Mouse (Mus musculus): ENCODE results near the gene Pm20d1. TPM values are rescaled to one million over a fixed set of nuclear protein-coding genes. Genes with fewer than 3 reads are reported as not detected.

Gene Pm20d1
- total and polyA plus RNA-seq, 3 experiments, result 0.17 to 0.53 (median 0.21) TPM

GRCm38 (mm10) chr1:131808986-131809385, 11.8 kb downstream of the Pm20d1 start:
- H3K79me2 ChIP-seq (replicated peaks; ENCODE audit: control insufficient read depth, extremely low read depth, insufficient read depth, poor library complexity, severe bottlenecking), result no peaks in the 10 kb centered on the region
- H3K4me3 ChIP-seq (replicated peaks in 1 of 3; ENCODE audit: low read depth in 2 of 3, low read length in 2 of 3, poor library complexity in 1 of 3), result no peak overlapping the region
- H3K27me3 ChIP-seq (replicated peaks), result peaks cover 7% of the 10 kb centered on the region
- H3K27ac ChIP-seq (ENCODE audit: insufficient read depth, low read depth), result no peak overlapping the region
- H3K4me1 ChIP-seq (ENCODE audit: control insufficient read depth in 1 of 2, insufficient read depth in 2 of 2), result no peaks in the 10 kb centered on the region
- no peak for DNase-seq (ENCODE audit: extremely low read depth)
- no peaks in the 10 kb centered on the region for H3K9me3 ChIP-seq (replicated peaks; ENCODE audit: low read length)
- no peak overlapping the region for H3K4me2 ChIP-seq (ENCODE audit: insufficient read depth, low read depth, poor library complexity, severe bottlenecking)
- in situ Hi-C loops (cut with MboI; ENCODE audit: low pct_ligation_motif_present, low pct_unique_long_range_greater_than_20kb, low sequenced_read_pairs), result no loop called here
- no peak for TF ChIP-seq NELFE (IDR thresholded peaks at IDR 0.05; ENCODE audit: low read depth, low read length)
- no peak for TF ChIP-seq MAX (IDR thresholded peaks at IDR 0.05; ENCODE audit: low read length)
- no peak for TF ChIP-seq ELF1 (IDR thresholded peaks at IDR 0.05; ENCODE audit: low read depth, low read length)
- dilution Hi-C loops (cut with MboI; ENCODE audit: extremely low pct_ligation_motif_present, extremely low pct_unique_long_range_greater_than_20kb, low sequenced_read_pairs), result no loop called here
- no peaks in the 10 kb centered on the region for H3K36me3 ChIP-seq (replicated peaks in 1 of 2; ENCODE audit: control insufficient read depth in 1 of 2, insufficient read depth in 1 of 2, low read length in 1 of 2)
- H3K9ac ChIP-seq (ENCODE audit: insufficient read depth, low read depth), result no peak overlapping the region

- Histone ChIP-seq H3K9me3 (replicated peaks; ENCODE audit: low read length) (no peaks in the 10 kb centered on the region), H3K27me3 (replicated peaks) (peaks cover 7% of the 10 kb centered on the region), H3K79me2 (replicated peaks; ENCODE audit: control insufficient read depth, extremely low read depth, insufficient read depth, poor library complexity, severe bottlenecking) (no peaks in the 10 kb centered on the region), H3K27ac (ENCODE audit: insufficient read depth, low read depth) (no peak overlapping the region), H3K4me1 (ENCODE audit: control insufficient read depth in 1 of 2, insufficient read depth in 2 of 2) (no peaks in the 10 kb centered on the region), H3K9ac (ENCODE audit: insufficient read depth, low read depth) (no peak overlapping the region), H3K36me3 (replicated peaks in 1 of 2; ENCODE audit: control insufficient read depth in 1 of 2, insufficient read depth in 1 of 2, low read length in 1 of 2) (no peaks in the 10 kb centered on the region), H3K4me3 (replicated peaks in 1 of 3; ENCODE audit: low read depth in 2 of 3, low read length in 2 of 3, poor library complexity in 1 of 3) (no peak overlapping the region), H3K4me2 (ENCODE audit: insufficient read depth, low read depth, poor library complexity, severe bottlenecking) (no peak overlapping the region)
- no peak for DNase-seq (ENCODE audit: extremely low read depth)
- in situ Hi-C loops (cut with MboI; ENCODE audit: low pct_ligation_motif_present, low pct_unique_long_range_greater_than_20kb, low sequenced_read_pairs) (no loop called here), dilution Hi-C loops (cut with MboI; ENCODE audit: extremely low pct_ligation_motif_present, extremely low pct_unique_long_range_greater_than_20kb, low sequenced_read_pairs) (no loop called here)
- TF ChIP-seq NELFE (IDR thresholded peaks at IDR 0.05; ENCODE audit: low read depth, low read length) (no peak), USF2 (conservative IDR thresholded peaks at IDR 0.05; ENCODE audit: low read depth, low read length) (no peak), PAX5 (IDR thresholded peaks at IDR 0.05; ENCODE audit: low read length) (no peak), MAX (IDR thresholded peaks at IDR 0.05; ENCODE audit: low read length) (no peak), JUN (IDR thresholded peaks at IDR 0.05; ENCODE audit: insufficient read depth, low read depth, low read length) (no peak), IRF4 (IDR thresholded peaks at IDR 0.05; ENCODE audit: low read depth, low read length) (no peak), MEF2A (IDR thresholded peaks at IDR 0.05; ENCODE audit: borderline replicate concordance, low read depth, low read length) (no peak), E2F4 (IDR thresholded peaks at IDR 0.05; ENCODE audit: insufficient replicate concordance, low read depth, low read length) (no peak), TBP (conservative IDR thresholded peaks at IDR 0.05; ENCODE audit: low read depth, low read length) (no peak)
Observed at GRCm38 (mm10) chr1:131809651-131810050, 12.5 kb downstream of the Pm20d1 start.

- H3K4me2 ChIP-seq (ENCODE audit: insufficient read depth, low read depth, poor library complexity, severe bottlenecking), result no peak overlapping the region
- in situ Hi-C loops (cut with MboI; ENCODE audit: low pct_ligation_motif_present, low pct_unique_long_range_greater_than_20kb, low sequenced_read_pairs) (no loop called here), dilution Hi-C loops (cut with MboI; ENCODE audit: extremely low pct_ligation_motif_present, extremely low pct_unique_long_range_greater_than_20kb, low sequenced_read_pairs) (no loop called here)
- H3K36me3 ChIP-seq (replicated peaks in 1 of 2; ENCODE audit: control insufficient read depth in 1 of 2, insufficient read depth in 1 of 2, low read length in 1 of 2), result no peaks in the 10 kb centered on the region
- no peak for DNase-seq (ENCODE audit: extremely low read depth)
- H3K9me3 ChIP-seq (replicated peaks; ENCODE audit: low read length), result no peaks in the 10 kb centered on the region
- no peaks in the 10 kb centered on the region for H3K4me1 ChIP-seq (ENCODE audit: control insufficient read depth in 1 of 2, insufficient read depth in 2 of 2)
- H3K9ac ChIP-seq (ENCODE audit: insufficient read depth, low read depth), result no peak overlapping the region
- TF ChIP-seq POLR2AphosphoS2 (IDR thresholded peaks at IDR 0.05; ENCODE audit: low read depth, low read length), result no peak
- TF ChIP-seq CHD1 (IDR thresholded peaks at IDR 0.05; ENCODE audit: low read depth, low read length), result no peak
- TF ChIP-seq PAX5 (IDR thresholded peaks at IDR 0.05; ENCODE audit: low read length), result no peak
- no peak for TF ChIP-seq MXI1 (IDR thresholded peaks at IDR 0.05; ENCODE audit: low read depth, low read length)
- no peak overlapping the region for H3K4me3 ChIP-seq (replicated peaks in 1 of 3; ENCODE audit: low read depth in 2 of 3, low read length in 2 of 3, poor library complexity in 1 of 3)
- peaks cover 7% of the 10 kb centered on the region for H3K27me3 ChIP-seq (replicated peaks)
- no peak overlapping the region for H3K27ac ChIP-seq (ENCODE audit: insufficient read depth, low read depth)
- H3K79me2 ChIP-seq (replicated peaks; ENCODE audit: control insufficient read depth, extremely low read depth, insufficient read depth, poor library complexity, severe bottlenecking), result no peaks in the 10 kb centered on the region
Observed at GRCm38 (mm10) chr1:131811393-131811792, 14.2 kb downstream of the Pm20d1 start.
